In the genomic region with DNA sequence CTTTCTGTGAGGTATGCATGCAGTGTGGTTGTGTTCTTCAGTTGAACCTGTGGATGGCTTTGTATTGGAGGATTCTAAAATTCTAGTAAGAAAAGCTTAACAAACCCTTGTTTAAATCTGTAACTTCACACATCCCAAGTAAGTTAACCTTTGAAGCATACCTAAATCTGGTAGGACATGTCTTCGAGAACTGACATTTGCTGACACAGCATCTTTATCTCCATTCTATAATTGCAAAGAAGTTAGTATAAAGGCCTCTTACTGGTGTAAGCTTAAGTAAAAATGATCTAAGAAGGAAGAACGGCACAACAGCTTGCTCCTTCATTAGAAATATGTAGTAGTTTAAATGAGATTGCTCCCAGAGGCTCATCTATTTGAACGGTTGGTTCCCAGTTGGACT, we compare ENCODE assay signal across 23 mouse cellular contexts.
A peak's percentile ranks its signal among the peaks of the same experiment; 100 is the strongest.
DNase-seq lines count a peak whose midpoint lies in the region; ATAC-seq and TF ChIP-seq lines count a peak whose summit lies in the region.
"Had no signal": no experiment of that assay in that cellular context is flagged by ENCODE, and none has a peak within 500 bp of the region (broad histone marks: within the 10 kb centered on the region; RNA-seq: fewer than 3 reads in every experiment).

No protein-coding gene starts in this region.

- H3K9me3 ChIP-seq in CH12.LX (replicated peaks; ENCODE audit: low read length) (no peaks in the 10 kb centered on the region), ES-E14 (ENCODE audit: control insufficient read depth, insufficient read depth, low read depth, low read length) (no peaks in the 10 kb centered on the region), MEL (replicated peaks; ENCODE audit: insufficient read depth, low read length) (no peaks in the 10 kb centered on the region)
- H3K9me3 ChIP-seq in forebrain, postnatal 0 days (ENCODE audit: low read length): no peaks in the 10 kb centered on the region
- H3K9me3 ChIP-seq: G1E had no signal

- in situ Hi-C loops in CH12.LX (cut with MboI; ENCODE audit: low pct_ligation_motif_present, low pct_unique_long_range_greater_than_20kb, low sequenced_read_pairs): no loop called here
- in situ Hi-C loops in ES-E14 (cut with MboI; ENCODE audit: low sequenced_read_pairs in 2 of 2, unreplicated experiment in 2 of 2): no loop called here

- H3K4me2 ChIP-seq in CH12.LX (ENCODE audit: insufficient read depth, low read depth, poor library complexity, severe bottlenecking): no peak overlapping the region
- H3K4me2 ChIP-seq in forebrain, postnatal 0 days (ENCODE audit: low read depth): no peak overlapping the region

- H3K36me3 ChIP-seq in CH12.LX (replicated peaks in 1 of 2; ENCODE audit: control insufficient read depth in 1 of 2, insufficient read depth in 1 of 2, low read length in 1 of 2) (no peaks in the 10 kb centered on the region), ES-E14 (ENCODE audit: control insufficient read depth, insufficient read depth, low read length, poor library complexity, severe bottlenecking) (no peaks in the 10 kb centered on the region), MEL (ENCODE audit: control insufficient read depth in 1 of 2, insufficient read depth in 2 of 2, low read length in 2 of 2) (no peaks in the 10 kb centered on the region)
- no peaks in the 10 kb centered on the region for H3K36me3 ChIP-seq in forebrain, postnatal 0 days (ENCODE audit: insufficient read depth)
- H3K36me3 ChIP-seq: G1E had no signal

- TF ChIP-seq POLR2A in CH12.LX (IDR thresholded peaks at IDR 0.05; ENCODE audit: low read depth, low read length) (no peak), MEL (IDR thresholded peaks at IDR 0.05; ENCODE audit: control insufficient read depth in 1 of 2, insufficient read depth in 1 of 2, low read depth in 1 of 2, low read length in 2 of 2, poor library complexity in 1 of 2) (no peak)

- no peak for ATAC-seq in forebrain, postnatal 0 days
- ATAC-seq: activated CD4-positive, CD25-positive, alpha-beta regulatory T cell, adult 4 months; CD4-positive, CD25-positive, alpha-beta regulatory T cell, adult 4 months; Patski had no signal

- H3K27ac ChIP-seq in CH12.LX (ENCODE audit: insufficient read depth, low read depth): no peak overlapping the region
- H3K27ac ChIP-seq in ES-E14 (ENCODE audit: insufficient read depth, low read depth, low read length, poor library complexity, severe bottlenecking): no peak overlapping the region
- H3K27ac ChIP-seq in MEL (ENCODE audit: control insufficient read depth, low read depth, low read length): no peak overlapping the region
- no peak overlapping the region for H3K27ac ChIP-seq in forebrain, postnatal 0 days (ENCODE audit: low read depth, low read length)

- H3K4me1 ChIP-seq in CH12.LX (ENCODE audit: control insufficient read depth in 1 of 2, insufficient read depth in 2 of 2): no peaks in the 10 kb centered on the region
- no peaks in the 10 kb centered on the region for H3K4me1 ChIP-seq in ES-E14 (ENCODE audit: control insufficient read depth in 2 of 2, insufficient read depth in 2 of 2, low read length in 2 of 2, poor library complexity in 1 of 2)
- no peaks in the 10 kb centered on the region for H3K4me1 ChIP-seq in MEL (ENCODE audit: control insufficient read depth in 1 of 2, insufficient read depth in 2 of 2, low read length in 2 of 2)
- peaks cover 7% of the 10 kb centered on the region; the same call in 1 of the 2 replicates for H3K4me1 ChIP-seq in forebrain, postnatal 0 days (ENCODE audit: insufficient read depth)

- DNase-seq in CH12.LX (ENCODE audit: extremely low read depth): no peak
- no peak for DNase-seq in ES-E14 (ENCODE audit: low read depth, low spot score)
- DNase-seq in MEL (ENCODE audit: low read depth, low spot score): no peak
- no peak for DNase-seq in thymus, adult 18-20 months
- no peak for DNase-seq in heart, adult 8-10 months (ENCODE audit: low spot score)
- no peak for DNase-seq in forebrain, postnatal 0 days
- DNase-seq: adrenal gland, adult 2 months; adrenal gland, adult 8-10 months; adrenal gland, postnatal 10 days; adrenal gland, postnatal 14 days; adrenal gland, postnatal 25 days; adrenal gland, postnatal 36 days; B cell, adult 2 months; cerebellum, adult 11 months; cerebellum, adult 11-12 months; cerebellum, adult 18-20 months; cerebellum, adult 2 months; cerebellum, adult 8-10 months; cerebellum, adult 9-10 months had no signal

- dilution Hi-C loops in CH12.LX (cut with MboI; ENCODE audit: extremely low pct_ligation_motif_present, extremely low pct_unique_long_range_greater_than_20kb, low sequenced_read_pairs): no loop called here

- TF ChIP-seq CTCF in CH12.LX (conservative IDR thresholded peaks at IDR 0.05 in 1 of 2, IDR thresholded peaks at IDR 0.05 in 1 of 2; ENCODE audit: low read depth in 2 of 2, low read length in 2 of 2) (no peak), MEL (IDR thresholded peaks at IDR 0.05 in 2 of 3, conservative IDR thresholded peaks at IDR 0.05 in 1 of 3; ENCODE audit: control insufficient read depth in 1 of 3, insufficient read depth in 1 of 3, low read depth in 2 of 3, low read length in 3 of 3, poor library complexity in 1 of 3, severe bottlenecking in 1 of 3) (no peak)
- no peak for TF ChIP-seq CTCF in forebrain, postnatal 0 days (IDR thresholded peaks at IDR 0.05; ENCODE audit: low read depth)

- 87% methylated on average over 3 of the region's 3 CpGs for WGBS in forebrain, postnatal 0 days

- H3K27me3 ChIP-seq in CH12.LX (replicated peaks): no peaks in the 10 kb centered on the region
- peaks cover 0 to 2% of the 10 kb centered on the region in 2 experiments; a peak in 1 of 4 replicates for H3K27me3 ChIP-seq in MEL (ENCODE audit: control insufficient read depth in 1 of 2, insufficient read depth in 2 of 2, low read length in 2 of 2)
- H3K27me3 ChIP-seq in forebrain, postnatal 0 days (ENCODE audit: insufficient read depth, low read length): no peaks in the 10 kb centered on the region
- H3K27me3 ChIP-seq: Patski had no signal

- H3K4me3 ChIP-seq in CH12.LX (replicated peaks in 1 of 3; ENCODE audit: low read depth in 2 of 3, low read length in 2 of 3, poor library complexity in 1 of 3) (no peak overlapping the region), ES-E14 (ENCODE audit: insufficient read depth in 1 of 2, low read depth in 1 of 2, low read length in 2 of 2, poor library complexity in 1 of 2, severe bottlenecking in 1 of 2) (no peak overlapping the region), MEL (ENCODE audit: control insufficient read depth in 1 of 2, insufficient read depth in 1 of 2, low read depth in 2 of 2, low read length in 2 of 2) (no peak overlapping the region)
- H3K4me3 ChIP-seq in forebrain, postnatal 0 days (ENCODE audit: low read depth, low read length): no peak overlapping the region

- TF ChIP-seq EP300 in CH12.LX (IDR thresholded peaks at IDR 0.05; ENCODE audit: low read length) (no peak), MEL (IDR thresholded peaks at IDR 0.05; ENCODE audit: low read depth in 1 of 2, low read length in 2 of 2) (no peak)

- H3K9ac ChIP-seq in CH12.LX (ENCODE audit: insufficient read depth, low read depth): no peak overlapping the region
- H3K9ac ChIP-seq in ES-E14 (ENCODE audit: insufficient read depth, low read depth, low read length, poor library complexity, severe bottlenecking): no peak overlapping the region
- no peak overlapping the region for H3K9ac ChIP-seq in MEL (ENCODE audit: control insufficient read depth, low read depth, low read length, poor library complexity, severe bottlenecking)
- no peak overlapping the region for H3K9ac ChIP-seq in forebrain, postnatal 0 days

- H3K79me2 ChIP-seq in CH12.LX (replicated peaks; ENCODE audit: control insufficient read depth, extremely low read depth, insufficient read depth, poor library complexity, severe bottlenecking): no peaks in the 10 kb centered on the region
- no peaks in the 10 kb centered on the region for H3K79me2 ChIP-seq in MEL (ENCODE audit: control insufficient read depth, insufficient read depth, low read length, poor library complexity)

- TF ChIP-seq RAD21 in CH12.LX (IDR thresholded peaks at IDR 0.05; ENCODE audit: low read depth, low read length): no peak
- TF ChIP-seq RAD21 in MEL (IDR thresholded peaks at IDR 0.05; ENCODE audit: low read depth, low read length): no peak

TF ChIP-seq in CH12.LX, 34 proteins besides CTCF, POLR2A, EP300 and RAD21:
- TF ChIP-seq JUN (IDR thresholded peaks at IDR 0.05; ENCODE audit: insufficient read depth, low read depth, low read length) (no peak), MAFK (IDR thresholded peaks at IDR 0.05; ENCODE audit: insufficient replicate concordance, low read length) (peak; percentile 87)
TF ChIP-seq in CH12.LX: peak in this region for 1.

TF ChIP-seq in ES-E14, 5 proteins besides CTCF, POLR2A, EP300 and RAD21:
- TF ChIP-seq MAFK (IDR thresholded peaks at IDR 0.05; ENCODE audit: insufficient read depth, low read depth, low read length) (peak; percentile 93), CHD2 (IDR thresholded peaks at IDR 0.05; ENCODE audit: low read depth, low read length) (no peak)

TF ChIP-seq in MEL, 35 proteins besides CTCF, POLR2A, EP300 and RAD21:
- TF ChIP-seq JUND (IDR thresholded peaks at IDR 0.05; ENCODE audit: low read depth, low read length): no peak
- no peak for TF ChIP-seq USF1 (IDR thresholded peaks at IDR 0.05; ENCODE audit: low read depth, low read length)
- TF ChIP-seq MAFK (IDR thresholded peaks at IDR 0.05; ENCODE audit: borderline replicate concordance, low read depth, low read length): peak; percentile 56; the same call in 1 of the 2 replicates
- no peak for TF ChIP-seq CHD1 (IDR thresholded peaks at IDR 0.05; ENCODE audit: low read depth, low read length)
TF ChIP-seq in MEL: peak in this region for 1.

Comparison
In these comparisons a context has a peak if more than half of its experiments do, and no peak if none do; other contexts are left out.
1. Of the 35 proteins assayed by ChIP-seq in both MEL and CH12.LX: peak only in MEL: none; only in CH12.LX: none; in both: MAFK; in neither: 34.